Mouse (Mus musculus): ENCODE data around the gene Add2. TPM values are rescaled to one million over a fixed set of nuclear protein-coding genes. Genes with fewer than 3 reads are reported as not detected.
A peak's percentile ranks its signal among the peaks of the same experiment; 100 is the strongest.

Add2 gene
- total RNA-seq, 2 experiments from 2014 or later: 225 to 236 TPM

DNA sequence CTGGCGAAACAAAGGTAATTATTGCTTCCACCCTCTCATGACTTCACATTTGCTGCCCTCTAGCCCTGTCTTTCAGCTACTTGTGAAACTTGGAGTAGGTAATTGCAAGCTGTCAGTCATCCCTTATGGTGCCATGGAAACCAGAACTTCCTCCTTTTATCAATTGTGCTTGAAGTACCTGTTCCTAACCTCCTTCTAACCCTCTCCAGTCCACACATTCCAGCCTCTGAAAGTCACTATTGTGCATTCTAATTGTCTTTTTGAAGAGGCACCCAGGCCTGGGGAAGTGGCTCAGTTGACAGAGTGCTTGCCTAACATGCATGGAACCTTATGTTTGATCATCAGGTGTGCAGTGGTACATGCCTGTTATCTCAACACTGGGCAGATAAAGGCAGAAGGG, 5.2 kb downstream of the Add2 start:
- intact Hi-C loops (cut with DNase I): loop anchor here (5.0 kb wide), 1 partner anchor 49 kb away; no protein-coding TSS in a partner anchor
- no peak for DNase-seq (ENCODE audit: low spot score in 2 of 2)

GRCm38 (mm10) chr6:86038901-86039300, 10.4 kb downstream of the Add2 start:
- intact Hi-C loops (cut with DNase I): no loop called here
- peak; percentile 54 to 71 for DNase-seq (ENCODE audit: low spot score in 2 of 2)

GRCm38 (mm10) chr6:86040140-86040539, 11.7 kb downstream of the Add2 start:
- intact Hi-C loops (cut with DNase I): no loop called here
- peak; percentile 56 to 69 for DNase-seq (ENCODE audit: low spot score in 2 of 2)

DNA sequence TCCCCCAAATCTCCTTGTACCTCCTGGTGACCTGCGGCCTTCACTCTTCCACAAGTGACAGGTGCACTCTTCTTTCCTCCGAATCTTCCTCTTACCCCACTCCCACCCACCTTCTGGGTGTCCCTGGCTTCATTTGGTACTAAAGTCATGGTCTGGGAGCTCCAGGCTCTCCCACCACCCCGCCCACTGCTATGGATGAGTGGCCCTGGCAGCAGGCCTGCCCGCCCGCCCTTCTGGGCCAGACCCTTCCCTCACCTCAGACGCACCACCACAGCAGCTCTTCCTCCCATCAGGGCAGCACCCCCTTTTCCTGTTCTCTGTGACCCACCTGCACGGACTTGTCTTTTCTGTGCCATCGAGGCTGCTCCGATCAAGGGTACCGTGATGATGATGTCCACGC, 19.0 kb downstream of the Add2 start:
- intact Hi-C loops (cut with DNase I): loop anchor here (5.0 kb wide), 1 partner anchor 40 kb away; no protein-coding TSS in a partner anchor
- DNase-seq (ENCODE audit: low spot score in 2 of 2): no peak

GRCm38 (mm10) chr6:86048509-86048908, 20.0 kb downstream of the Add2 start:
- intact Hi-C loops (cut with DNase I): loop anchor here (5.0 kb wide), 1 partner anchor 39 kb away; no protein-coding TSS in a partner anchor
- peak; percentile 81 to 91 for DNase-seq (ENCODE audit: low spot score in 2 of 2)

- intact Hi-C loops (cut with DNase I): no loop called here
Measured at GRCm38 (mm10) chr6:86050586-86051268, 22.2 kb downstream of the Add2 start.

GRCm38 (mm10) chr6:86052032-86052459, 23.6 kb downstream of the Add2 start:
- DNase-seq (ENCODE audit: low spot score in 2 of 2): no peak
- intact Hi-C loops (cut with DNase I): no loop called here

More at GRCm38 (mm10) chr6:86050586-86051268, 22.2 kb downstream of the Add2 start:
- no peak for DNase-seq (ENCODE audit: low spot score in 2 of 2)

- no peak for DNase-seq (ENCODE audit: low spot score in 2 of 2)
- intact Hi-C loops (cut with DNase I): no loop called here
Measured at GRCm38 (mm10) chr6:86052556-86052955, 24.1 kb downstream of the Add2 start.

- intact Hi-C loops (cut with DNase I): no loop called here
- no peak for DNase-seq (ENCODE audit: low spot score in 2 of 2)
Measured at GRCm38 (mm10) chr6:86053099-86053498, 24.6 kb downstream of the Add2 start.

- DNase-seq (ENCODE audit: low spot score in 2 of 2): no peak
- intact Hi-C loops (cut with DNase I): no loop called here
Measured at GRCm38 (mm10) chr6:86053594-86053993, 25.1 kb downstream of the Add2 start.

DNA sequence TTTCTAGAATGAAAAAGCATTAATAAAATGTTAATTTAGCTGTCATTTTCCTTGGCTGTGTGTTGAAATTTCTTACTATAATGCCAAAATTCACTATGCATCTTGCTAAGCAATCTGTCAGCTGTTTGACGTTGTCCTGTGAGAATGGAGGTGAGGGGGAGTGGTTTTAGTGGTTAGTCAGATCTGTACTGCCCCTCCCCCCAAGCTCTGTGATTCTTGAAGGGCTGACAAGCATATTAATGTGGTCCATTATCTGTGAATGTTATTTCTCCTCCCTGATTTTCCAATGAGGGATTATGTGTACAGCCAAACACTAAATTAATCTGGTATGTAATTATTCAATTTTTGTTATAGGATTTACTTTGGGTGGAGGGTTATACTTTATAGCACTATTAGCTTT, 30.0 kb downstream of the Add2 start:
- no peak for DNase-seq (ENCODE audit: low spot score in 2 of 2)
- intact Hi-C loops (cut with DNase I): no loop called here

- intact Hi-C loops (cut with DNase I): no loop called here
- peak in 1 of 2 experiments; percentile 55 for DNase-seq (ENCODE audit: low spot score in 2 of 2)
Measured at GRCm38 (mm10) chr6:86059151-86059853, 30.8 kb downstream of the Add2 start.

DNA sequence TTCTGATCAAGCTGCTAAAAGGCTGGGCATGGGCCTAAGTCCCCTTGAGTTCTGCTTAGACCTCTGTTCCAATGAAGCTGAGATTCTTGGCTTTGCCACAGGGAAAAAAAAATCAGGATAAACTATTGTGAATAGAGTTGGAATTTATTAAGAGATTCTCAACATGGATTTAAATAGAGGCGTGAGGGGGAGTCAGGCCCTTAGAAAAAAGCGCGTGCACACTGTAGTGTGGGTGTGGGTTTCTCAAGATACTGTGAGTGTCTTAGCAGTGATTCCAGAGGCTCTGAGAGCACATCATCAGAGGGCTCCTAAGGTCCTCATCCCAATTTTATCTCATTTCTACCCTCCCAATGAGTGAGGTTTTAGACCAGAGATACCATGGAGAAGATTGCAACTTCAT, 31.7 kb downstream of the Add2 start:
- intact Hi-C loops (cut with DNase I): no loop called here
- DNase-seq (ENCODE audit: low spot score in 2 of 2): no peak

GRCm38 (mm10) chr6:86062226-86062625, 33.7 kb downstream of the Add2 start:
- intact Hi-C loops (cut with DNase I): no loop called here
- DNase-seq (ENCODE audit: low spot score in 2 of 2): no peak

GRCm38 (mm10) chr6:86062684-86063083, 34.2 kb downstream of the Add2 start:
- intact Hi-C loops (cut with DNase I): no loop called here

GRCm38 (mm10) chr6:86064318-86065016, 36.0 kb downstream of the Add2 start:
- intact Hi-C loops (cut with DNase I): no loop called here
- DNase-seq (ENCODE audit: low spot score in 2 of 2): peak; percentile 82 to 92

More at GRCm38 (mm10) chr6:86062684-86063083, 34.2 kb downstream of the Add2 start:
- DNase-seq (ENCODE audit: low spot score in 2 of 2): no peak

DNA sequence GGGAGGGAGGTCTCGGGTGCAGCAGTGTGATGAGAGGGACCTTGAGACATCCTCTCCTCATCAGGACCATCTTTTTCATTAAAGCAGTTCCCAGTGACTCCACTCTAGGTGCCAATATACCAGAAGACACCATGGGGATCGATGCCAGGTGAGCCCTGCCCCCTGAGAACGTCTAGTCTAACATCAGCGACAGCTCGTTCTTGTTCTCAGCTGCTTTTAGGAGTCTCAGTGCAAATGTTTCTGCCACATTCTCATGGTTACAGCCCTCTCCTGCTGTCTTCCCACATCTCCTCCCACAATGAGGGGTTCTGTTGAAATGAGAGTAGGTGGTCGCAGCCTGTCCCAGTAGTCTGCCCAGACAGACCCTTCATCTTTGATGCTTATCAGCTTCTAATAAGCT, 38.2 kb downstream of the Add2 start:
- intact Hi-C loops (cut with DNase I): no loop called here
- no peak for DNase-seq (ENCODE audit: low spot score in 2 of 2)

DNA sequence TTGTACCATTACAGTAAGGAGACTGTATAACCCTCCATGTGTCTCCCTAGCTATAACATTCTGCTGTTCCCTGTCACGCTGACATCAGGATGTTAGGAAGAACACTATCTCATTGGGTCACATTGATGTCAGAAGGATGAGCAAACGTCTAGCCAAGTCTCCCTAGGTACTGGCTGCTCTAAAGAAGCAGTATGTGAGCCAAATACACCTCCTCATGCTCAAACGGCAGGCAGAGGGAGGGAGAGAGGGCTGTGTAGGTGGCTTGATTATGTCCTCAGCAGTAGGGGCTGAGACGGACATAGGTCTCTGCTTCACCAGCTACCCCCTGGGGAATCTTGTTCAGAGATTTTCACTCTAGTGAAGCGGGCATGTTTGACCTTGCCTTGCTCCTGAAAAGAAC, 38.7 kb downstream of the Add2 start:
- intact Hi-C loops (cut with DNase I): no loop called here
- peak in 1 of 2 experiments; percentile 49 for DNase-seq (ENCODE audit: low spot score in 2 of 2)

DNA sequence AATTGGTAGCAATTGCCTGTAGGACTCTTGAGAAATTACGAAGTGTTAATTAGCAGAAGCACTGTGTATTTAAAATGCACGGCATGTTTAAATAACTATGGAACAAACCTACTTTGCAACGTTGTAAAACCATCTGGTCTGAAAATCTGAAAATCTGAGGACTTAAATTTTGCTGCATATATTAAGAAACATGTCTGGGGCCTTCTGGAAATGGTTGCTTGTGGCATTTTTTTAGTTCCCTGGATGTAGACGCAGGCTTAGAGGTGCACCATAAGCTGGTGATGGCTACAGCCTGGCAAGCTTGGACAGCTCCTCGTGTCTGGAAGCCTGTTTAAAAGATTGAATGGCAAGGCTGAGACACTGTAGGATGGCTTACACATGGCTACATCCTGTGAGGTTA, 40.5 kb downstream of the Add2 start:
- intact Hi-C loops (cut with DNase I): no loop called here
- DNase-seq (ENCODE audit: low spot score in 2 of 2): peak in 1 of 2 experiments; percentile 64

DNA sequence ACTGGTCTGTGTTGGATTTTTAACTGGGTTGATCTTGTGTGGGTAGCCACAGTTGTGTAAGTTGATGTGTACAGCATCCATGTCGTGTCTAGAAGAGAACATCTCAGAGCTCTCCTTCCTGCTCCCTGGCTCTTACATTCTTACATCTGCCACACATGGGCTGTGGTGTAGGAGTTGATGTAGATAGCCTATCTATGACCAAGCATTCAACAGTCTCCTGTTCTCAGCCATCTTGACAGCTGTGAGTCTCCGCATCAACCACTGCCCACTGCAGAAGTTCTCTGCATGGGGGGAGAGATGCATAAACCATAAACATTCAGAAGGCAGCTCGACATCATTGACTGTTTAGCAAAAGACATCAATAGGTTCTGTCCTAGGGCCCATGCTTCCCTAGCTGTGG, 41.4 kb downstream of the Add2 start:
- intact Hi-C loops (cut with DNase I): no loop called here
- DNase-seq (ENCODE audit: low spot score in 2 of 2): no peak

All from left cerebral cortex, postnatal 14 days (tissue).